Mouse (Mus musculus): ENCODE measurements around the gene Faap20. TPM values are rescaled to one million over a fixed set of nuclear protein-coding genes. Genes with fewer than 3 reads are reported as not detected.

The Faap20 gene
- polyA plus RNA-seq, 1 experiment, result 40.4 TPM

DNA sequence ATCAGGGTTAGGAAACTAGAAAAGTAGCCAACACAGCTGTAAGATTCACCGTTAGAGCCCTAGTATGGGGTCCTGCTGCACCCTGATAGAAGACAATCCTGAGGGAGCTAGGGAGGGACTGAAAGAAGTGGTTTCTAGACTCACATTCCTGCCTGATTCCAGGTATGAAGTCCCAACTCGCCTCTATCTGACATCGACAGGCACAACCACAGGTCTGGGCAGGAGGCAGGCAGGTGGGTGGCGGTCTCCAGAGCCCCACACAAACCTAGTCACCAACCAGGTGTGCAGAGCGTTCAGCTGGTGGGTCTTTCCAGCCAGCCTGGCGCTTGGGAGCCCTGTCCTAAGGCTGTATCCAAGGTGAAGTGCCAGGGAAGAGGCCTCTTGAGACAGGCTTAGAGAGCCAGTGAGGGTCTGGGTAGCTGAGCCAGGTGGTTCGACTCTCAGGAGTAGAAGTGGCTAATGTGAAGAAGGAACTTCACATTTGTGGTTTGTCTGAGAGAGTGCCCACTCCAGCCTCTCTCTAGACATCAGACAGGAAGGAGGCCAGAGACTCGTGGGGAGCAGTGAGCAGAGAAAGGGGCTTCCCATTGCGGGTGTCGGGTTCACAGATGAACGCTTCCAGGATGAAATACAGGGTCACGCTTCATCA is 12.7 kb upstream of the Faap20 start:
- TF ChIP-seq MYOG (IDR thresholded peaks at IDR 0.05; ENCODE audit: control insufficient read depth in 1 of 3, insufficient read depth in 1 of 3, insufficient read length in 2 of 3, low read depth in 2 of 3) (no peak), CEBPB (IDR thresholded peaks at IDR 0.05; ENCODE audit: insufficient read depth, poor library complexity, severe bottlenecking) (no peak), MAX (IDR thresholded peaks at IDR 0.05; ENCODE audit: low read depth) (no peak), POLR2AphosphoS2 (IDR thresholded peaks at IDR 0.05; ENCODE audit: insufficient read length, low read depth) (no peak), POLR2A (IDR thresholded peaks at IDR 0.05; ENCODE audit: insufficient read length, low read depth) (no peak), REST (IDR thresholded peaks at IDR 0.05; ENCODE audit: insufficient read depth, insufficient read length) (no peak), E2F4 (IDR thresholded peaks at IDR 0.05; ENCODE audit: insufficient read depth) (no peak), TCF12 (IDR thresholded peaks at IDR 0.05; ENCODE audit: insufficient read depth, poor library complexity, severe bottlenecking) (no peak), SRF (IDR thresholded peaks at IDR 0.05; ENCODE audit: control insufficient read depth, insufficient read length, low read depth) (no peak), TCF3 (IDR thresholded peaks at IDR 0.05; ENCODE audit: insufficient read length, low read depth) (no peak), USF1 (IDR thresholded peaks at IDR 0.05; ENCODE audit: low read depth) (no peak), MYOD1 (IDR thresholded peaks at IDR 0.05; ENCODE audit: control insufficient read depth in 1 of 3, insufficient read length in 2 of 3, low read depth in 2 of 3) (no peak)
- Histone ChIP-seq H3K4me2 (ENCODE audit: low read depth) (no peak overlapping the region), H3K79me2 (ENCODE audit: control insufficient read depth, insufficient read depth) (no peaks in the 10 kb centered on the region), H3K27me3 (ENCODE audit: control insufficient read depth, insufficient read depth, insufficient read length) (no peaks in the 10 kb centered on the region), H3K4me3 (no peak overlapping the region), H3ac (ENCODE audit: control insufficient read depth, insufficient read length) (no peak overlapping the region), H3K36me3 (ENCODE audit: control insufficient read depth, insufficient read depth) (no peaks in the 10 kb centered on the region)

DNA sequence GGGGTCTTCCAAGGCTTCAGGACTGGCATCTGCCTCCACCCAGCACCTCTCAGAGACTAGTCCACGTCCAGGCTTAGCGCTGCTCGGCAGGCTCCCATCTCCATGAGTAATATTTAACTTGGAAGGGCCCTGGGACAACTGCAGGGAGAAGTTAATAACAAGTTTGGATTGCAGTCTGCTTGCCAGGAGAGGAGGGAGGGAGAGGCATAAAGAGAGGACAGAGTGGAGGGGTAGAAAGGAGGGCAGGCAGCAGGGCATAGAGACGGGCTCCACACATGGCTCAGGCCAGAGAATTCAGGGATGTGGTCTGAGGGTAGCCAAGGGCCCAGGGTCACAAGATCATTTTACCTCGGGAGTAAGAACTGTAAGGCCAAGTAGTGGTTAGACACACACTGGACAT is 11.3 kb upstream of the Faap20 start:
- Histone ChIP-seq H3K27me3 (ENCODE audit: control insufficient read depth, insufficient read depth, insufficient read length) (no peaks in the 10 kb centered on the region), H3ac (ENCODE audit: control insufficient read depth, insufficient read length) (no peak overlapping the region), H3K4me2 (ENCODE audit: low read depth) (no peak overlapping the region), H3K4me3 (no peak overlapping the region), H3K79me2 (ENCODE audit: control insufficient read depth, insufficient read depth) (no peaks in the 10 kb centered on the region), H3K36me3 (ENCODE audit: control insufficient read depth, insufficient read depth) (no peaks in the 10 kb centered on the region)
- peak in 1 of 3 experiments; percentile 10 for TF ChIP-seq MYOG (IDR thresholded peaks at IDR 0.05; ENCODE audit: control insufficient read depth in 1 of 3, insufficient read depth in 1 of 3, insufficient read length in 2 of 3, low read depth in 2 of 3)
- no peak for TF ChIP-seq POLR2A (IDR thresholded peaks at IDR 0.05; ENCODE audit: insufficient read length, low read depth)

DNA sequence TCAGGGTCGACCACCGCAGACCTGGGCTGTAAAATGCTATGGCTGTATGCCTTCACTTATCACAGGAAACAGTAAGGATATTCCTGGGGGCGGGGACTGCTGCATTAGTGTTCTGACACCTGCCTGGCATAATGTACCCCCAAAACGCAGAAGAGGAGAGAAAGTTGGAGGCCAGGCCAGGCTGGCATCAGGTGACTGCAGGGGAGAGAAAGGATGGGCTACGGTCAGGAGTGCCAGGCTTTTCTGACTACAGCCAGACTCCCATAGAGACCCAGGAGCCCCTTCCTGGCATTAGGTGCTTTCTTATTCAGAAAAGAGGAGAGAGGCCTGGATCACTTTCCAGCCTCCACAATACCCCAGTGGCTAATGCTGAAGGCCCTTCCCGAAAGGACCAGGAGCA is 10.1 kb upstream of the Faap20 start:
- Histone ChIP-seq H3K4me3 (no peak overlapping the region), H3K27me3 (ENCODE audit: control insufficient read depth, insufficient read depth, insufficient read length) (no peaks in the 10 kb centered on the region), H3ac (ENCODE audit: control insufficient read depth, insufficient read length) (no peak overlapping the region), H3K79me2 (ENCODE audit: control insufficient read depth, insufficient read depth) (no peaks in the 10 kb centered on the region), H3K4me2 (ENCODE audit: low read depth) (no peak overlapping the region), H3K36me3 (ENCODE audit: control insufficient read depth, insufficient read depth) (no peaks in the 10 kb centered on the region)
- no peak for TF ChIP-seq TCF3 (IDR thresholded peaks at IDR 0.05; ENCODE audit: insufficient read length, low read depth)
- TF ChIP-seq USF1 (IDR thresholded peaks at IDR 0.05; ENCODE audit: low read depth), result no peak
- TF ChIP-seq SRF (IDR thresholded peaks at IDR 0.05; ENCODE audit: control insufficient read depth, insufficient read length, low read depth), result no peak
- no peak for TF ChIP-seq MYOG (IDR thresholded peaks at IDR 0.05; ENCODE audit: control insufficient read depth in 1 of 3, insufficient read depth in 1 of 3, insufficient read length in 2 of 3, low read depth in 2 of 3)
- no peak for TF ChIP-seq REST (IDR thresholded peaks at IDR 0.05; ENCODE audit: insufficient read depth, insufficient read length)
- no peak for TF ChIP-seq CEBPB (IDR thresholded peaks at IDR 0.05; ENCODE audit: insufficient read depth, poor library complexity, severe bottlenecking)
- TF ChIP-seq E2F4 (IDR thresholded peaks at IDR 0.05; ENCODE audit: insufficient read depth), result no peak
- TF ChIP-seq POLR2A (IDR thresholded peaks at IDR 0.05; ENCODE audit: insufficient read length, low read depth), result no peak
- TF ChIP-seq TCF12 (IDR thresholded peaks at IDR 0.05; ENCODE audit: insufficient read depth, poor library complexity, severe bottlenecking), result no peak
- no peak for TF ChIP-seq MYOD1 (IDR thresholded peaks at IDR 0.05; ENCODE audit: control insufficient read depth in 1 of 3, insufficient read length in 2 of 3, low read depth in 2 of 3)
- TF ChIP-seq POLR2AphosphoS2 (IDR thresholded peaks at IDR 0.05; ENCODE audit: insufficient read length, low read depth), result no peak
- TF ChIP-seq MAX (IDR thresholded peaks at IDR 0.05; ENCODE audit: low read depth), result no peak

DNA sequence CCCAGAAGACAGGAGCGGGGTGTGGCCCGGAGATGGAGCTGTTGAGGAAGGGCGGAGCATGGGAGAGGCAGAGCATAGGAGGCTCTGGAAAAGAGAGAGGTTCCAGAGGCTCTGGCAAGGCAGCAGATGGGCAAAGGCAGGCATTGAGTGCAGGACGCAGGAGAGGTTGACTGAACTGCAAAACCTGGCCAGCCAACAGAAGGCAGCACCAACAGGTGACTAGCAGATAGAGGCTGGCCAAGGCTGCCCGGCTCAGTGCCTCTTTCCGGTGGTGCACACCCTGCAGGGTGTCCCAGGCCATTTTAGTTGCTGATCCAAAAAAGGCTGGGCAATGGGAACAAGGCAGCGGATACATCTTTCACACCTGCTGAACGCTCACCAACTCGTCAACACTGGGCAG is 7.8 kb upstream of the Faap20 start:
- Histone ChIP-seq H3K27me3 (ENCODE audit: control insufficient read depth, insufficient read depth, insufficient read length) (no peaks in the 10 kb centered on the region), H3ac (ENCODE audit: control insufficient read depth, insufficient read length) (no peak overlapping the region), H3K4me2 (ENCODE audit: low read depth) (no peak overlapping the region), H3K79me2 (ENCODE audit: control insufficient read depth, insufficient read depth) (no peaks in the 10 kb centered on the region), H3K4me3 (no peak overlapping the region), H3K36me3 (ENCODE audit: control insufficient read depth, insufficient read depth) (no peaks in the 10 kb centered on the region)
- TF ChIP-seq TCF12 (IDR thresholded peaks at IDR 0.05; ENCODE audit: insufficient read depth, poor library complexity, severe bottlenecking) (no peak), POLR2AphosphoS2 (IDR thresholded peaks at IDR 0.05; ENCODE audit: insufficient read length, low read depth) (no peak), E2F4 (IDR thresholded peaks at IDR 0.05; ENCODE audit: insufficient read depth) (no peak), MYOG (IDR thresholded peaks at IDR 0.05; ENCODE audit: control insufficient read depth in 1 of 3, insufficient read depth in 1 of 3, insufficient read length in 2 of 3, low read depth in 2 of 3) (no peak), USF1 (IDR thresholded peaks at IDR 0.05; ENCODE audit: low read depth) (no peak), REST (IDR thresholded peaks at IDR 0.05; ENCODE audit: insufficient read depth, insufficient read length) (no peak), POLR2A (IDR thresholded peaks at IDR 0.05; ENCODE audit: insufficient read length, low read depth) (no peak), CEBPB (IDR thresholded peaks at IDR 0.05; ENCODE audit: insufficient read depth, poor library complexity, severe bottlenecking) (no peak), TCF3 (IDR thresholded peaks at IDR 0.05; ENCODE audit: insufficient read length, low read depth) (no peak), MAX (IDR thresholded peaks at IDR 0.05; ENCODE audit: low read depth) (no peak), SRF (IDR thresholded peaks at IDR 0.05; ENCODE audit: control insufficient read depth, insufficient read length, low read depth) (no peak), MYOD1 (IDR thresholded peaks at IDR 0.05; ENCODE audit: control insufficient read depth in 1 of 3, insufficient read length in 2 of 3, low read depth in 2 of 3) (no peak)

DNA sequence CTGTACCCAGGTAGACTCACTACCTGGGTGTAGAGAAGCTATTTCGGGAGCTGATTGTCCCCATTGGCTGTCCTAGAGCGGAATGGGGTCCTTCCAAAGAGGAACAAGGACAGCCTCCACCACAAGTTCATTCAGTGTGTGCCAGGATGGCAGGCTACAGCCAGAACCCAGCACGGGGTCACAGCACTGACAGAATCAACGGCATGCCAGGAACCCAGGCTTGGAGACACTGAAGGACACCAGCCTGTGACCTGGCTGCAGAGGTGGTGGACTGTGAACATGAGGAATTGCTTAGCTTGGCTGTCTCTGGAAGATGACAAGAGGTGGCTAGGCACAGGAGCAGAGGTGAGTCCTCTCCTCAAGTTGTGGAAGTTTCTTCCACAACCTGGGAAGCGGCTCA is 7.3 kb upstream of the Faap20 start:
- no peak overlapping the region for H3K4me2 ChIP-seq (ENCODE audit: low read depth)
- no peak overlapping the region for H3K4me3 ChIP-seq
- no peaks in the 10 kb centered on the region for H3K79me2 ChIP-seq (ENCODE audit: control insufficient read depth, insufficient read depth)
- H3K27me3 ChIP-seq (ENCODE audit: control insufficient read depth, insufficient read depth, insufficient read length), result no peaks in the 10 kb centered on the region
- no peaks in the 10 kb centered on the region for H3K36me3 ChIP-seq (ENCODE audit: control insufficient read depth, insufficient read depth)
- TF ChIP-seq SRF (IDR thresholded peaks at IDR 0.05; ENCODE audit: control insufficient read depth, insufficient read length, low read depth) (no peak), E2F4 (IDR thresholded peaks at IDR 0.05; ENCODE audit: insufficient read depth) (no peak), REST (IDR thresholded peaks at IDR 0.05; ENCODE audit: insufficient read depth, insufficient read length) (no peak), POLR2A (IDR thresholded peaks at IDR 0.05; ENCODE audit: insufficient read length, low read depth) (no peak), TCF3 (IDR thresholded peaks at IDR 0.05; ENCODE audit: insufficient read length, low read depth) (no peak), POLR2AphosphoS2 (IDR thresholded peaks at IDR 0.05; ENCODE audit: insufficient read length, low read depth) (no peak), USF1 (IDR thresholded peaks at IDR 0.05; ENCODE audit: low read depth) (no peak), TCF12 (IDR thresholded peaks at IDR 0.05; ENCODE audit: insufficient read depth, poor library complexity, severe bottlenecking) (no peak), CEBPB (IDR thresholded peaks at IDR 0.05; ENCODE audit: insufficient read depth, poor library complexity, severe bottlenecking) (no peak), MYOG (IDR thresholded peaks at IDR 0.05; ENCODE audit: control insufficient read depth in 1 of 3, insufficient read depth in 1 of 3, insufficient read length in 2 of 3, low read depth in 2 of 3) (no peak), MAX (IDR thresholded peaks at IDR 0.05; ENCODE audit: low read depth) (no peak), MYOD1 (IDR thresholded peaks at IDR 0.05; ENCODE audit: control insufficient read depth in 1 of 3, insufficient read length in 2 of 3, low read depth in 2 of 3) (no peak)
- H3ac ChIP-seq (ENCODE audit: control insufficient read depth, insufficient read length), result no peak overlapping the region

All from myocyte (in vitro differentiated cells).